Mouse (Mus musculus): Measurements from ENCODE around the gene Zfp383.
"Not testable (repeated sequence)": the region's sequence is repeated elsewhere in the genome, so short reads cannot be mapped to it uniquely, and the experiment has no call there.

The Zfp383 gene

DNA sequence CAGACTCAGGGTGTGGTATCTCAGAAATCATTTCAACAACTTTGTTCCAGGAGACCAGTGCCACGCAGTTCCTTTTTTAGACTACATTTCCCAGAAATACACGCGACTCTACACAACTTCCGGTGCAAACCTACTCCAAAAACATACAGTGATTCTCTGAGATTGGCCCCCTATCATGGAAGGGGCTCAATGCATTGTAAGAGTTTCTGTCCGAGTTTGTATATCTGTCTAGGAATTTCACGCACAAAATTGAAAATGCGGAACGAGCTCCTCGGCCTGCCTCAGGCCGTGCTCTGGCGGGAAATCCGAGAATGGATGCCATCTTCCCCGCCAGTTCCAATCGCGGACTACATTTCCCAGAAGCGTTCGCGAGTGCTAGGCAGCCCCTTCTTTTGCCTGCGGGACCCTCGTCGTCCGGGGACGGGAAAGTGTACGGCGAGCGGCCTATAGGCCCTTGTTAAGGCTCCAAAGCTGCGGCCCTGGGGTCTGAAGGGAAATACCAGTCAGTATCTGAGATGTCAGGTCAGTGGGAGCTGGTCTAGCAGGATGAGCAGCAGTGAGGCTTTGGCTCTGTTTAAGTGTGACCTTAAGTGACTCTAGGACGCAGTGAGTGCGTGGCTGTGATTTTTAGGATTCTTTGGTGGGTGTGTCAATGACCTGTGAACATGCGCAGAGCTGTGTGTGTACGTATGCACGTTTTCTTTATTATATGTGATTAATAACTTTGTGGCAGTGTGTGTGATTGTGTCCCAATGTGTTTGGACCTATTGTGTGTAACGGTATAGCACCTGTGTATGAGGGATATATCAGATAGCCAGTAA is at the start of gene Zfp383:
Gene Zfp383 (plus strand): TSS at position 94 of the 821 bp plus-strand sequence.
- peak; percentile 90 for DNase-seq (ENCODE audit: low read depth, low spot score)

DNA sequence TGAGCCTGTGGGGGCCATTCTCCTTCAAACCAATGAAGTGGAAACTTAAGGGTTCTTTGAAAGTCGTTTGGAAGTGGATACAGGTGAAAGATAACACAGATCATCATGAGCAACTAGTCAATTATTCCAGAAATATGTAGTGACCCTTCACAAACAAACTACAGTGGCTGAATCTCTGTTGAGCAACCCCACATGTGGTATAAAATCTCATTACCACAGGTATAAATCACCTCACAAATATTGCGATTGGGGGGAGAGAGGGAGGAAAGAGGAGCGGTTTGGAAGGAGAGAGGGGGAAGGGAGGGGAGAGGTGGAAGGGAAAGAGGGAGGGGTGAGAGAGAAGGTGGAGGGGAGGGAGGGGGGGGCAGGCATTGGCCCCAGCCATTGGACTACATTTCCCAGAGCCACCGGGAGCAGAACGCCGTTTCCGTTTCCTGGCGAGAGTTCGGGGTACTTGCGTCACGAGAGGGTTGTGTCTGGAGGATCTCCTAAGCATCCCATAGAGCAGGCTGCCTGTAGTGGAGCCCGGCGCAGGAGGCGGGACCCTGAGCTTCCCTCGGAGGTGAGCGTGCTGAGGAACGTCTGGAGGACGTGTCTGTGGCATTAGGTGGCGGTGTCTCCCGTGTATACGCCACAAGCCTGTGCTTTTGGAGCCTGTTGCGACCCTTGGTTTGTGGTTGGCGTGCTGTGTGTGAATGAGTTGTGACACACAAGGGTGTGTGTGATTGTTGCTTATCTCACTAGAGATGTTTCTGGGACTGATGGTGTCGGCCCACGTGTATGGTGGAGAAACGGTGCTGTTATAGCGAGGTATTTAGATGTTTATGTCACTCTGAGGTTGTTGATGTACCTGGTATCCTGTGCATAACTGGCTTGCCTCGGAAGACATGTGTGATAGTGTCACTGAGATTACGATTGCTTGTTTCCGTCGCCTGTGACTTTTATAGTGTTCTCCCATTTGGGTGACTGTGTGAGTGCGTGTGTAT is 48.2 kb upstream of the Zfp383 start, which contains the start of gene Zfp420:
Gene Zfp420 (plus strand): TSS at position 448 of the 986 bp plus-strand sequence.
- DNase-seq (ENCODE audit: low read depth, low spot score) = peak; percentile 96

GRCm38 (mm10) chr7:29861660-29862059 is 46.4 kb upstream of the Zfp383 start:
- DNase-seq (ENCODE audit: low read depth, low spot score) = peak; percentile 79

DNA sequence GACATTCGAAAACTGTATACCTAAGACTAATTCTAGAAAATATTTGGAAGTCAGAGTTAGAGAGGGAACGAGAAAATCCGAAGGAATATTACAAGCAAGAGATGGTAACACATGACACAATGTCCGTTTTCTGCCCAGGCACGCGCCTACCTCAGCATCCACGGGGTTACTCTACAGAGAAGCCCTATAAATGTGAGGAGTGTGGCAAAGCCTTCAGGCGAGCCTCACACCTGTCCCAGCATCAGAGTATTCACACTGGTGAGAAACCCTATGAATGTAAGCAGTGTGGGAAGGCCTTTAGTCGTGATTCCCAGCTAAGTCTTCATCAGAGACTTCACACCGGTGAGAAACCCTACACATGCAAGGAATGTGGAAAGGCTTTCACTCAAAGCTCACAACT is 33.8 kb upstream of the Zfp383 start:
- no peak for DNase-seq (ENCODE audit: low read depth, low spot score)

DNA sequence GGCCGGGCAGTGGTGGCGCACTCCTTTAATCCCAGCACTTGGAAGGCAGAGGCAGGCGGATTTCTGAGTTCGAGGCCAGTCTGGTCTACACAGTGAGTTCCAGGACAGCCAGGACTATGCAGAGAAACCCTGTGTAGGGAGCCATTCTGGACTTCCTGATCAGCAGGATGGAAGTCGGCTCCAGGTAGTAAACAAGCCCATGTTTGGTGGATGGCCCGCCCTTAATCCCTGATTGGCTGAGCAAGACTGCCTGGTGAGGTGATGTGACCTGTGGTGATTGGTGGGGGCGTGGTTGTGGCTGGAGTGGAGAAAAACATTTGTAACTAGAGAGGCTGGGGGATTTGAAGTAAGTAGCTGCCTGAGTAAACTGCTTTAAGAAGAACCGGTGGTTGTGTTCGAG is 30.5 kb upstream of the Zfp383 start:
- not testable (repeated sequence) for DNase-seq (ENCODE audit: low read depth, low spot score)

DNA sequence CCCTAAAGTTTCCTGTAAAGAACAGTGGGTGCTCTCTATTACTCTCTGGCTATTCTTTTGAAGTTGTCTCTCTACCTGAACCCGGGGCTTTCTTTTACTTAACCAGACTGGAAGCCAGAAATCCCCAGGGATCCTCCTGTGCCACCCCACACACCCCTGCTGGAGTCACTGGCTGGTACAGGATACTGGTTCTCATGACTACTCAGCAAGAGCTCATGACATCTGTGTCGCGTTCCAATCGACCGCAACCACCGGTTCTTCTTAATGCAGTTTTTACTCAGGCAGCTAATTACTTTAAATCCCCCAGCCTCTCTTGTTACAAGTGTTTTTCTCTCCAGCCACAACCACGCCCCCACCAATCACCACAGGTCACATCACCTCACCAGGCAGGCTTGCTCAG is 28.0 kb upstream of the Zfp383 start:
- no peak for DNase-seq (ENCODE audit: low read depth, low spot score)

GRCm38 (mm10) chr7:29880916-29881315 is 27.1 kb upstream of the Zfp383 start:
- DNase-seq (ENCODE audit: low read depth, low spot score) = no peak

- DNase-seq (ENCODE audit: low read depth, low spot score) = no peak
Measured at GRCm38 (mm10) chr7:29890501-29890900, 17.5 kb upstream of the Zfp383 start.

- no peak for DNase-seq (ENCODE audit: low read depth, low spot score)
Measured at GRCm38 (mm10) chr7:29892756-29893155, 15.3 kb upstream of the Zfp383 start.

GRCm38 (mm10) chr7:29898351-29898750 is 9.7 kb upstream of the Zfp383 start:
- peak; percentile 56 for DNase-seq (ENCODE audit: low read depth, low spot score)

GRCm38 (mm10) chr7:29904101-29904500 is 3.9 kb upstream of the Zfp383 start:
- DNase-seq (ENCODE audit: low read depth, low spot score) = peak; percentile 25

- peak; percentile 96 for DNase-seq (ENCODE audit: low read depth, low spot score)
Measured at GRCm38 (mm10) chr7:29905966-29906681, 1.9 kb upstream of the Zfp383 start, which contains the start of gene Zfp27. TSS of gene Zfp27 (minus strand) at chr7:29906572.

GRCm38 (mm10) chr7:29906682-29907058 is 1.4 kb upstream of the Zfp383 start:
- no peak for DNase-seq (ENCODE audit: low read depth, low spot score)

GRCm38 (mm10) chr7:29907206-29907605 is 817 bp upstream of the Zfp383 start:
- DNase-seq (ENCODE audit: low read depth, low spot score) = no peak

GRCm38 (mm10) chr7:29910252-29910651 is 2.2 kb downstream of the Zfp383 start:
- peak; percentile 65 for DNase-seq (ENCODE audit: low read depth, low spot score)

DNA sequence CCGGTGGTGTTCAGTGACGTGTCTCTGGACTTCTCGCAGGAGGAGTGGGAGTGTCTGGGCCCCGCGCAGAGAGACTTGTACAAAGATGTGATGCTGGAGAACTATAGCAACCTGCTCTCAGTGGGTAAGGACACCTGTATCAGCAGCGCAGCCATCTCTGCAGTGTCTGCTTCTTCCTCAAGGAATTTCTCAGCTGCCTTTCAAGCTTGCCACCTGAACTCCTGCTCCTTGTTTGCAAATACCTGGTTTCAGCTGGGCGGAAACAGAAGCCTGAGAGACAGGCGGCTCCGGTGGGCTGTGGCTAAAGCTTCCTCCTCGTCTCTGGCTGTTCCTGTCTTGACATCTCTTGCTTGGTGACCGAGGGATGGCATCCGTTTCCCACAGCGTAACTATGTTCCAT is 4.1 kb downstream of the Zfp383 start:
- peak; percentile 22 for DNase-seq (ENCODE audit: low read depth, low spot score)

DNA sequence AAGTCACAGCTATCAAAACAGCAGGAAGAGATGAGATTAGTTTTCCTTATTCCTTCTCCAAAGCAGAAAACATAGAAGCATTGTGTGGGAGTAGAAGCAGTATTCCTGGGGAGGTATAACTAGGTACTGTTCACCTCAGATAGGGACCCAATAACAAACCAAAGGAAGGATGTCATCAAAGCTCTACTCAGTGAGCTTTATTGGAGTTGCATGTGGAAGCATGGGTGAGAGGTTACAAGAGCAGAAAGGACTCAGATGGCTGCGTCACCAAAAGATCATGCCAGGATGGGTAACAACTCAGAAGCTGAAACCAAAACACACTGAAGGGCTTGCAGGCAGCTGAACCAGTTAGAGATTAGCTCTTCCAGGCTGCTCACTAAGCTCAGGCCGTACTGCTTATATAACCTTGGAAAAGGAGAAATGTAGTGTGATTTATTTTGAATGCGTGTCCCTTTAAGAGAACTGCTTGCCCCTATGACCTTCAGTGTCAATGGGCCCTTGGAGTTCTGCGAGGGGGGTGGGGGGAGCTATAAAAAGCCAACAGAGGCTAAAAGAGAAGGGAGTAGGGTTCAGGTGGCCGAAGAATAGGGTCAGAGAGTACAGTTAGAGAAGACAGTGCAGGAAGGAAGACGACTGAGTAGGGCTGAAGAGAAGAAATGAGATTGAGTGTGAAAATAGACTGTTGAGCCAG is 9.5 kb downstream of the Zfp383 start:
- no peak for DNase-seq (ENCODE audit: low read depth, low spot score)

DNA sequence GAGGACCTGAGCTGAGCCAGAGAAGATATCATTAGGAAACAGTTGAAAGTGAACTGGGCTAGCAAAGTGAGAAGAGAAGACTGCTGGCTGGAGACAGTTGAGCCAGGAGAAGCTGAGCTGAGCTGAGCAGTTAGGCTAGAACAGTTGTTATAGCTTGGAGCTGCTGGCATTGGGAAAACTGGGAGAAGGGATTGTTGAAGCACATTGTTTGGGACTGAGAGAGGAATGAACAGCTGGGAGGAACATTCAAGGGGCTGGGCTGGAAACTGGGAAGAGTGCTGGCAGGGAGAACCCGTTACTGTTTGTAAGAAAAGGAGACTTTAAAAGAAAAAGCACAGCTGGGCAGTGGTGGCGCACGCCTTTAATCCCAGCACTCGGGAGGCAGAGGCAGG is 10.0 kb downstream of the Zfp383 start:
- DNase-seq (ENCODE audit: low read depth, low spot score) = no peak

- DNase-seq (ENCODE audit: low read depth, low spot score) = no peak
Measured at GRCm38 (mm10) chr7:29921439-29922093, 13.5 kb downstream of the Zfp383 start.

DNA sequence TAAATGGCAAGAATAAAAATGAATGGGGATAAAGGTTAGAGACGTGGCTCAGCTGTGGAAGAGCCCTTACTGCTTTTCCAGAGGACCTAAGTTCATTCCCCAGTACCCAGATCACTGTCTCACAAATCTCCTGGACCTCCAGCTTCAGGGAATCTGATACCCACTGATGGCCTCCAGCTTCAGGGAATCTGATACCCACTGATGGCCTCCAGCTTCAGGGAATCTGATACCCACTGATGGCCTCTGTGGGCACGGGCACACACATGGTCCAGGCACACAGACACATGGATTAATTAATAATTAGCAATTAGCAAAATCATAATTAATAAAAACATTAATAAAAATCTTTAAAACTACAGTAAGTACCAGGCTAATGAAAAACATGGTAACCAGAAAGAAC is 14.8 kb downstream of the Zfp383 start:
- DNase-seq (ENCODE audit: low read depth, low spot score) = no peak

Data from ES-CJ7 (cell line).